Mouse (Mus musculus) megakaryocyte, embryonic 14.5 days (primary cell): ENCODE measurements at regions not wholly inside any gene's neighbourhood (a gene's known extent, or its start where the extent isn't known, plus 50 kb on each side); places are given as distances from the start of the nearest gene placed in this dataset.

Experiments used
- FLI1 ChIP-seq: IDR thresholded peaks from 2 replicates; pipeline ENCODE4 v1.6.1; 2012; ENCODE audit warnings: low read length, inconsistent platforms, mixed read lengths
- GATA1 ChIP-seq: IDR thresholded peaks from 3 replicates; pipeline ENCODE4 v1.6.1; 2012; ENCODE audit warnings: mixed read lengths, low read length, inconsistent platforms, borderline replicate concordance

- no peak for TF ChIP-seq GATA1
- TF ChIP-seq FLI1 = no peak
These were observed 172.8 kb downstream of the Wdr11 start for GRCm38 (mm10) chr7:129764456-129764970.
